Mouse (Mus musculus) liver, embryonic 13.5 days (tissue): ENCODE data around the gene Myl6b. TPM values are rescaled to one million over a fixed set of nuclear protein-coding genes. Genes with fewer than 3 reads are reported as not detected.

Experiments used
- microRNA-seq: library from miRNA; unstranded; fragments of <30 nt; microRNA quantifications from one replicate; pipeline ENCODE4, GENCODE M21; 2016
- polyA plus RNA-seq: library from polyadenylated mRNA; unstranded; fragments of >200 nt; fragmentation: Nextera tagmentation; extraction: Ambion mirVana; gene quantifications from 2 replicates; pipeline ENCODE4 v1.2.1, GENCODE M21; 2015

Myl6b gene
- polyA plus RNA-seq, 1 experiment from 2014 or later, result 1.3 TPM

Small RNA genes within 50 kb of the gene (microRNA-seq; reads per million reads assigned to microRNA genes)
- gene Mir6916 (not detected), gene Mir8105 (1.8 reads per million)

Other genes starting within 250 kb of the Myl6b start
- gene Apon, start 244.6 kb downstream of the Myl6b start, polyA plus RNA-seq, result 0.31 and 0.49 TPM in 2 replicates
- gene Apof, start 230.0 kb downstream of the Myl6b start, polyA plus RNA-seq, result 46.0 and 46.6 TPM in 2 replicates
- gene Stat2, start 228.1 kb downstream of the Myl6b start, polyA plus RNA-seq, result 5.7 and 6.3 TPM in 2 replicates
- 0.10 TPM in 1 of 2 replicates, not detected in the other for gene Il23a, start 199.9 kb downstream of the Myl6b start, polyA plus RNA-seq
- 11.8 and 14.4 TPM in 2 replicates for gene Pan2, start 195.3 kb downstream of the Myl6b start, polyA plus RNA-seq
- gene Cnpy2, start 176.2 kb downstream of the Myl6b start, polyA plus RNA-seq, result 99.7 and 105 TPM in 2 replicates
- 149 and 170 TPM in 2 replicates for gene Cs, start 161.0 kb downstream of the Myl6b start, polyA plus RNA-seq
- 4.6 and 4.8 TPM in 2 replicates for gene Coq10a, start 129.7 kb downstream of the Myl6b start, polyA plus RNA-seq
- 5.0 and 5.1 TPM in 2 replicates for gene Ankrd52, start 121.6 kb downstream of the Myl6b start, polyA plus RNA-seq
- gene Slc39a5, start 97.5 kb downstream of the Myl6b start, polyA plus RNA-seq, result 30.5 and 32.8 TPM in 2 replicates
- gene Nabp2, start 87.2 kb downstream of the Myl6b start, polyA plus RNA-seq, result 57.3 and 64.4 TPM in 2 replicates
- gene Rnf41, start 87.0 kb downstream of the Myl6b start, polyA plus RNA-seq, result 9.0 and 10.7 TPM in 2 replicates
- 18.5 and 30.1 TPM in 2 replicates for gene Smarcc2, start 39.4 kb downstream of the Myl6b start, polyA plus RNA-seq
- 498 and 524 TPM in 2 replicates for gene Myl6, start 4.5 kb downstream of the Myl6b start, polyA plus RNA-seq
- gene Esyt1, start 27.2 kb upstream of the Myl6b start, polyA plus RNA-seq, result 9.9 and 10.6 TPM in 2 replicates
- 6.2 and 7.1 TPM in 2 replicates for gene Zc3h10, start 49.1 kb upstream of the Myl6b start, polyA plus RNA-seq
- 2,776 and 3,150 TPM in 2 replicates for gene Rpl41, start 50.6 kb upstream of the Myl6b start, polyA plus RNA-seq
- gene Pa2g4, start 67.3 kb upstream of the Myl6b start, polyA plus RNA-seq, result 207 and 228 TPM in 2 replicates
- 1.2 and 1.9 TPM in 2 replicates for gene Erbb3, start 91.0 kb upstream of the Myl6b start, polyA plus RNA-seq
- gene Rps26, start 128.1 kb upstream of the Myl6b start, polyA plus RNA-seq, result 486 and 551 TPM in 2 replicates
- gene Ikzf4, start 147.3 kb upstream of the Myl6b start, polyA plus RNA-seq, result 0.12 and 0.21 TPM in 2 replicates
- gene Suox, start 175.4 kb upstream of the Myl6b start, polyA plus RNA-seq, result 10.7 and 13.9 TPM in 2 replicates
- 24.5 and 31.4 TPM in 2 replicates for gene Rab5b, start 197.6 kb upstream of the Myl6b start, polyA plus RNA-seq
- 0.30 and 0.52 TPM in 2 replicates for gene Pmel, start 205.5 kb upstream of the Myl6b start, polyA plus RNA-seq
- 61.1 and 71.9 TPM in 2 replicates for gene Cdk2, start 206.3 kb upstream of the Myl6b start, polyA plus RNA-seq
- 1.8 and 2.6 TPM in 2 replicates for gene Dgka, start 246.2 kb upstream of the Myl6b start, polyA plus RNA-seq
- gene Pym1, start 249.2 kb upstream of the Myl6b start, polyA plus RNA-seq, result 20.4 and 20.8 TPM in 2 replicates